Mouse (Mus musculus) intestine, embryonic 14.5 days (tissue): ENCODE data around the gene Ccdc13. TPM values are rescaled to one million over a fixed set of nuclear protein-coding genes. Genes with fewer than 3 reads are reported as not detected.

Source experiments
- ATAC-seq: fragments of 200-750 bp; cut with Nextera tagmentation; replicated peaks from 2 replicates; pipeline ENCODE4 v1.8.0; 2017; ENCODE audit warnings: low read depth, moderate number of reproducible peaks, moderate TSS enrichment, moderate library complexity; ENCODE audit not compliant: low FRiP score, low TSS enrichment
- DNase-seq: peaks from one replicate; pipeline ENCODE4 v3.0.0-alpha.2; 2018; ENCODE audit warnings: low spot score
- H3K27ac ChIP-seq: fragments of 300-500 bp; sonication (generic); 2 replicates; pipeline ENCODE4 v1.5.1; 2014; ENCODE audit warnings: low read depth, mild to moderate bottlenecking, control low read depth
- H3K27me3 ChIP-seq: fragments of 300-500 bp; sonication (generic); replicated peaks from 2 replicates; pipeline ENCODE4 v1.6.1; 2014; ENCODE audit warnings: low read length, control low read depth; ENCODE audit not compliant: control insufficient read depth, insufficient read depth
- H3K36me3 ChIP-seq: fragments of 300-500 bp; sonication (generic); 2 replicates; pipeline ENCODE4 v1.6.1; 2014; ENCODE audit warnings: low read length, control low read depth; ENCODE audit not compliant: control insufficient read depth, insufficient read depth
- H3K4me1 ChIP-seq: fragments of 300-500 bp; sonication (generic); replicated peaks from 2 replicates; pipeline ENCODE4 v1.6.1; 2014; ENCODE audit warnings: low read length, control low read depth, mixed read lengths; ENCODE audit not compliant: control insufficient read depth, insufficient read depth
- H3K4me2 ChIP-seq: fragments of 300-500 bp; sonication (generic); 2 replicates; pipeline ENCODE4 v1.6.1; 2014; ENCODE audit warnings: low read length
- H3K4me3 ChIP-seq: fragments of 300-500 bp; sonication (generic); 2 replicates; pipeline ENCODE4 v1.5.1; 2014; ENCODE audit warnings: low read depth, low read length, control low read depth, mixed read lengths
- H3K9ac ChIP-seq: fragments of 300-500 bp; sonication (generic); 2 replicates; pipeline ENCODE4 v1.6.1; 2014; ENCODE audit warnings: mild to moderate bottlenecking, low read length
- H3K9me3 ChIP-seq: fragments of 300-500 bp; sonication (generic); 2 replicates; pipeline ENCODE4 v1.6.1; 2016; ENCODE audit warnings: low read length, control low read depth; ENCODE audit not compliant: control insufficient read depth
- WGBS: fragments of 180-500 bp; shearing (Covaris S2); extraction: QIAGEN DNeasy Blood & Tissue Kit; methylation state at CpG from one replicate; pipeline ENCODE4 v1.1.7; 2014; 5-methylcytosine and 5-hydroxymethylcytosine counted together
- polyA plus RNA-seq: library from polyadenylated mRNA; unstranded; fragments of >200 nt; fragmentation: Nextera tagmentation; extraction: Ambion mirVana; gene quantifications from 2 replicates; pipeline ENCODE4 v1.2.1, GENCODE M21; 2014

The Ccdc13 gene
- polyA plus RNA-seq, 1 experiment from 2014 or later, result 1.9 TPM

GRCm38 (mm10) chr9:121756785-121757184, 82.5 kb downstream of the Ccdc13 start:
- Histone ChIP-seq H3K36me3 (peaks cover 53% of the 10 kb centered on the region), H3K27ac (no peak overlapping the region), H3K4me2 (no peak overlapping the region), H3K4me3 (no peak overlapping the region), H3K27me3 (no peaks in the 10 kb centered on the region), H3K9me3 (no peaks in the 10 kb centered on the region), H3K9ac (no peak overlapping the region), H3K4me1 (peaks cover 20% of the 10 kb centered on the region)
- 79% methylated on average over 3 of the region's 3 CpGs for WGBS
- peak; percentile 50 for DNase-seq
- ATAC-seq, result no peak

- H3K4me3 ChIP-seq, result no peak overlapping the region
- H3K9ac ChIP-seq, result no peak overlapping the region
- H3K4me2 ChIP-seq, result no peak overlapping the region
- H3K36me3 ChIP-seq, result peaks cover 74% of the 10 kb centered on the region
- DNase-seq, result no peak
- H3K4me1 ChIP-seq, result peaks cover 8% of the 10 kb centered on the region
- H3K27ac ChIP-seq, result no peak overlapping the region
- WGBS, result 88% methylated on average over 3 of the region's 3 CpGs
- no peak for ATAC-seq
- no peaks in the 10 kb centered on the region for H3K27me3 ChIP-seq
- H3K9me3 ChIP-seq, result no peaks in the 10 kb centered on the region
These were observed 84.6 kb downstream of the Ccdc13 start for GRCm38 (mm10) chr9:121754624-121755023.

GRCm38 (mm10) chr9:121752774-121753173, 86.5 kb downstream of the Ccdc13 start:
- no peak overlapping the region for H3K27ac ChIP-seq
- H3K4me3 ChIP-seq, result no peak overlapping the region
- WGBS, result 93% methylated on average over 9 of the region's 9 CpGs
- H3K36me3 ChIP-seq, result peaks cover 93% of the 10 kb centered on the region
- no peak overlapping the region for H3K9ac ChIP-seq
- no peaks in the 10 kb centered on the region for H3K9me3 ChIP-seq
- ATAC-seq (no peak), DNase-seq (no peak)
- H3K4me1 ChIP-seq, result no peaks in the 10 kb centered on the region; the same call in 1 of the 2 replicates
- H3K27me3 ChIP-seq, result no peaks in the 10 kb centered on the region
- H3K4me2 ChIP-seq, result no peak overlapping the region

Other genes starting within 250 kb of the Ccdc13 start
- not detected in 2 replicates for gene Lyzl4, start 197.4 kb downstream of the Ccdc13 start, polyA plus RNA-seq
- gene Vipr1, start 196.7 kb downstream of the Ccdc13 start, polyA plus RNA-seq, result 3.9 and 5.9 TPM in 2 replicates
- 9.5 and 9.7 TPM in 2 replicates for gene Sec22c, start 134.0 kb downstream of the Ccdc13 start, polyA plus RNA-seq
- 135 and 152 TPM in 2 replicates for gene Ss18l2, start 129.1 kb downstream of the Ccdc13 start, polyA plus RNA-seq
- 69.7 and 71.7 TPM in 2 replicates for gene Nktr, start 120.3 kb downstream of the Ccdc13 start, polyA plus RNA-seq
- 13.1 and 14.1 TPM in 2 replicates for gene Zfp651, start 80.1 kb downstream of the Ccdc13 start, polyA plus RNA-seq
- 0.22 and 0.26 TPM in 2 replicates for gene Klhl40, start 61.9 kb downstream of the Ccdc13 start, polyA plus RNA-seq
- 2.0 and 2.4 TPM in 2 replicates for gene Hhatl, start 47.0 kb downstream of the Ccdc13 start, polyA plus RNA-seq
- 190 and 193 TPM in 2 replicates for gene Higd1a, start 18.9 kb upstream of the Ccdc13 start, polyA plus RNA-seq
- gene Ackr2, start 58.9 kb upstream of the Ccdc13 start, polyA plus RNA-seq, result 0.23 and 0.24 TPM in 2 replicates
- not detected in 2 replicates for gene Cyp8b1, start 76.8 kb upstream of the Ccdc13 start, polyA plus RNA-seq
- 2.7 and 2.9 TPM in 2 replicates for gene Fam198a, start 111.5 kb upstream of the Ccdc13 start, polyA plus RNA-seq
- 12.8 and 13.2 TPM in 2 replicates for gene Pomgnt2, start 157.6 kb upstream of the Ccdc13 start, polyA plus RNA-seq